Mouse (Mus musculus) olfactory bulb, adult 2 months (tissue): ENCODE results near the gene Sfpq.

ENCODE experiments used
- CTCF ChIP-seq: fragments of 200-500 bp; IDR thresholded peaks from 2 replicates; pipeline ENCODE4 v1.5.1; 2012; ENCODE audit warnings: low read depth, mild to moderate bottlenecking, low read length, moderate library complexity; ENCODE audit not compliant: insufficient read depth
- POLR2A ChIP-seq: fragments of 200-500 bp; IDR thresholded peaks from 2 replicates; pipeline ENCODE4 v1.6.1; 2012; ENCODE audit warnings: mild to moderate bottlenecking, low read depth, low read length, moderate library complexity; ENCODE audit not compliant: insufficient read depth

DNA sequence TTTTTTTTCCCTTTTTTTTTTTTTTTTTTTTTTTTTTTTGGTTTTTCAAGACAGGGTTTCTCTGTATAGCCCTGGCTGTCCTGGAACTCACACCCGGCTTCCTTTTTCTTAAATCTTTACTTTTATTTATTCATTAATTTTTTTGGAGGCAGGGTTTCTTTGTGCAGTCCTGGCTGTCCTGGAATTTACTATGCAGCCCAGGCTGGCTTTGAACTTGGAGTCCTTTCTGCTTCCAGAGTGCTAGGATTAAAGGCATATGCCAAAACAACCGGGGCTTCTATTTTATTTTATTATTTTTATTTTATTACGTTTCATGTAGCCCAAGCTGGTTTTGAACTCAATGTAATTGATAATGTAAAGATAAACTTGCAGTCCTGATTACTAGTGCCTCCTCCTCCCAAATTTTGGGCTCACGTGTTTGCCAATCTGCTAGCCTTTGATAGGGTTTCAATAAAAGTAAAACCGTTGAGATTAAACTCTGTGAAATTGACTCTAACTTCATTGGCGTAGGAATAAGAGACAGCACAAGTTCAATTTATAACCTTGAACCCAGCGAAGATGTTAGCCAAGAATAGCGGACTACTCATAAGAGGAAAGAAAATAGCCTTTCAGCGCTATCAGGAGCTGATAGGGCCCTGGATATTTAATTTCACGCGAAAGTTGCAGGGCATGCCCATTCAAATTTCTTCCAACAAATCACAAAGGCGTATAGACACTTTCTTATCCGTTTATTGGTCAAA, 543 bp upstream of the Sfpq start:
- TF ChIP-seq CTCF: no peak
- TF ChIP-seq POLR2A: no peak
